Mouse (Mus musculus) hindbrain, embryonic 11.5 days (tissue): ENCODE results near the gene Disp2. TPM values are rescaled to one million over a fixed set of nuclear protein-coding genes. Genes with fewer than 3 reads are reported as not detected.

Experiments
- ATAC-seq: fragments of 200-750 bp; cut with Nextera tagmentation; 2 replicates; pipeline ENCODE4 v1.8.0; 2017; ENCODE audit warnings: mild to moderate bottlenecking, moderate TSS enrichment, moderate library complexity; ENCODE audit not compliant: low FRiP score
- DNase-seq: peaks from one replicate; pipeline ENCODE4 v3.0.0-alpha.2; 2015; ENCODE audit warnings: low spot score
- H3K27ac ChIP-seq: fragments of 300-500 bp; sonication (generic); 2 replicates; pipeline ENCODE4 v1.5.1; 2014; ENCODE audit warnings: mild to moderate bottlenecking, low read depth, low read length
- H3K27me3 ChIP-seq: fragments of 300-500 bp; sonication (generic); 2 replicates; pipeline ENCODE4 v1.6.1; 2014; ENCODE audit warnings: mild to moderate bottlenecking, low read length, moderate library complexity, mixed read lengths; ENCODE audit not compliant: control insufficient read depth, insufficient read depth
- H3K36me3 ChIP-seq: fragments of 300-500 bp; sonication (generic); 2 replicates; pipeline ENCODE4 v1.6.1; 2014; ENCODE audit warnings: mild to moderate bottlenecking, low read length, moderate library complexity, mixed read lengths; ENCODE audit not compliant: control insufficient read depth, insufficient read depth
- H3K4me1 ChIP-seq: fragments of 300-500 bp; sonication (generic); replicated peaks from 2 replicates; pipeline ENCODE4 v1.6.1; 2014; ENCODE audit warnings: low read length, mixed read lengths; ENCODE audit not compliant: control insufficient read depth, insufficient read depth
- H3K4me2 ChIP-seq: fragments of 300-500 bp; sonication (generic); replicated peaks from 2 replicates; pipeline ENCODE4 v1.6.1; 2014; ENCODE audit warnings: mild to moderate bottlenecking, low read depth, low read length
- H3K4me3 ChIP-seq: fragments of 300-500 bp; sonication (generic); 2 replicates; pipeline ENCODE4 v1.5.1; 2014; ENCODE audit warnings: low read depth, low read length
- H3K9ac ChIP-seq: fragments of 300-500 bp; sonication (generic); 2 replicates; pipeline ENCODE4 v1.6.1; 2014; ENCODE audit warnings: low read depth, low read length
- H3K9me3 ChIP-seq: fragments of 300-500 bp; sonication (generic); 2 replicates; pipeline ENCODE4 v1.6.1; 2016; ENCODE audit warnings: low read length; ENCODE audit not compliant: control insufficient read depth
- WGBS: fragments of 180-500 bp; shearing (Covaris S2); extraction: QIAGEN DNeasy Blood & Tissue Kit; methylation state at CpG from one replicate; pipeline ENCODE4 v1.1.7; 2014; 5-methylcytosine and 5-hydroxymethylcytosine counted together
- polyA plus RNA-seq: library from polyadenylated mRNA; unstranded; fragments of >200 nt; fragmentation: Nextera tagmentation; extraction: Ambion mirVana; gene quantifications from 2 replicates; pipeline ENCODE4 v1.2.1, GENCODE M21; 2014

The Disp2 gene
- polyA plus RNA-seq, 1 experiment from 2014 or later = 9.2 TPM

DNA sequence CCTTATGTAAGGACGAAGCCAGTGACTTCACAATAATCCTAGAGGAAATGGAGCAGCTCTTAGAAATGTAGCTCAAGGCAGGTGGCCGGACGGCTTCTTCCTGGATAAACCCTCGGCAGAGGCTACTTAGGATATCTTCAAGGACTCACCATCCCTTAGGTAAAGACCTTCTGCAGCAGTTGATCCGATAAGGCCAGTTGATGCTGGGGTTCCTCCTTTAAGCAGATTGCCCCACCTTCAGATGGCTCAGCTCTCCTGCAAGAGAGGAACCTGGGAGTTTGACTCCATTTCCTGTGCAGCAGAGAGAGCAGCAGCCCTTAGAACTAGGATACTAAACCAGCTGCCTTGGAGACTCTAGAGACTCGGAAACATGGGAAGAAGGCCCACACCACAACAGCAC, 54.5 kb downstream of the Disp2 start:
- no peak overlapping the region for H3K9ac ChIP-seq
- no peaks in the 10 kb centered on the region for H3K36me3 ChIP-seq
- no peaks in the 10 kb centered on the region for H3K27me3 ChIP-seq
- no peaks in the 10 kb centered on the region for H3K4me1 ChIP-seq
- no peaks in the 10 kb centered on the region for H3K9me3 ChIP-seq
- WGBS = 91% methylated on average over 6 of the region's 6 CpGs
- H3K4me3 ChIP-seq = no peak overlapping the region
- DNase-seq = no peak
- no peak overlapping the region for H3K27ac ChIP-seq
- no peak for ATAC-seq
- no peak overlapping the region for H3K4me2 ChIP-seq

GRCm38 (mm10) chr2:118835115-118835514, 55.6 kb downstream of the Disp2 start:
- Histone ChIP-seq H3K9ac (no peak overlapping the region), H3K36me3 (no peaks in the 10 kb centered on the region)
- ATAC-seq = no peak

DNA sequence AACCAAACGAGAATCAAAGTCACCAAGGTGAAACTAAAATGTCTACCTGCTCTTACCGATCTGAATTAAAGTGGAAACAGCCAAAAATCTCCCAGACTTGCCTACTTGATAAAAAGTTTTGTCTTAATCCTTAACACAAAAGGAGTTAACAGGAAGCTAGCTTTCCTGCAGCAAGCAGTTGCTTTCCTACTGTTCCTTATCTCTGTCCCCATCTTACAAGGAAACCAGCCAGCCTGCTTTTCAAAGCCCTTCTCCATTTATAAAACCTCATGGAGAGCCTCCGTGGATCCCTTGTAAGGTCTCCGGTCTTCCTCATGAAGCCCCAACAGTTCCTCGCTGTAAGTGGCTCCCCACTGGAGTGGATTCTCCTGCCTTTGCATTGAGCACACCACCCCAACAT, 58.8 kb downstream of the Disp2 start:
- H3K27me3 ChIP-seq = no peaks in the 10 kb centered on the region
- no peak overlapping the region for H3K9ac ChIP-seq
- H3K27ac ChIP-seq = no peak overlapping the region
- ATAC-seq (no peak), DNase-seq (no peak)
- H3K4me3 ChIP-seq = no peak overlapping the region
- no peaks in the 10 kb centered on the region for H3K36me3 ChIP-seq
- H3K9me3 ChIP-seq = no peaks in the 10 kb centered on the region
- 52% methylated on average over 5 of the region's 5 CpGs for WGBS
- no peaks in the 10 kb centered on the region for H3K4me1 ChIP-seq
- H3K4me2 ChIP-seq = no peak overlapping the region

More at GRCm38 (mm10) chr2:118835115-118835514, 55.6 kb downstream of the Disp2 start:
- no peaks in the 10 kb centered on the region for H3K9me3 ChIP-seq
- H3K4me1 ChIP-seq = no peaks in the 10 kb centered on the region
- H3K27ac ChIP-seq = no peak overlapping the region
- H3K4me2 ChIP-seq = no peak overlapping the region
- H3K27me3 ChIP-seq = no peaks in the 10 kb centered on the region
- no peak for DNase-seq
- WGBS = 90% methylated on average over 6 of the region's 6 CpGs
- no peak overlapping the region for H3K4me3 ChIP-seq

DNA sequence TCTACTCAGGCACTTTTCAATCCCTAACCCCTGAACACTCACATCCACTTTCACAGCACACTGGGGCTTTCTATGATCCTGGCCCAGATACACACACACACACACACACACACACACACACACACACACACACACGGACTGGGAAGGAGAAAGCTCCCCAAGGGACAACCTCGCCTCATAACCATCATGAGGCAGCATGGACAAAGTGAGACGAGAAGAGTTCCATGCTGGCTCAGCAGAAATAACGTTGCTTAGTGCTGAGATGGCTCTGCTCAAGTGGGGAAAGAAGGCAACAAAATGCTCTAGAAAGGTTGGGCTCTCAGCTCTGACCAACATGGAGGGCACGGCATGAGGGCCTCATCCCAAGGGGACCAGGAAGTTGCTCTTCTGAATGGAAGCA, 61.7 kb downstream of the Disp2 start:
- Histone ChIP-seq H3K27ac (no peak overlapping the region), H3K4me1 (no peaks in the 10 kb centered on the region), H3K4me3 (no peak overlapping the region), H3K27me3 (no peaks in the 10 kb centered on the region), H3K9me3 (no peaks in the 10 kb centered on the region), H3K36me3 (no peaks in the 10 kb centered on the region), H3K4me2 (no peak overlapping the region), H3K9ac (no peak overlapping the region)
- 77% methylated on average over 5 of the region's 5 CpGs for WGBS
- no peak for DNase-seq
- no peak for ATAC-seq

GRCm38 (mm10) chr2:118841774-118842173, 62.3 kb downstream of the Disp2 start:
- no peak for DNase-seq
- Histone ChIP-seq H3K27ac (no peak overlapping the region), H3K36me3 (no peaks in the 10 kb centered on the region), H3K4me2 (no peak overlapping the region), H3K9ac (no peak overlapping the region), H3K27me3 (no peaks in the 10 kb centered on the region), H3K4me3 (no peak overlapping the region), H3K4me1 (no peaks in the 10 kb centered on the region), H3K9me3 (no peaks in the 10 kb centered on the region)
- no peak for ATAC-seq
- WGBS = 89% methylated on average over 4 of the region's 4 CpGs

GRCm38 (mm10) chr2:118844427-118844826, 64.9 kb downstream of the Disp2 start:
- Histone ChIP-seq H3K9ac (no peak overlapping the region), H3K9me3 (no peaks in the 10 kb centered on the region), H3K4me3 (no peak overlapping the region), H3K27me3 (no peaks in the 10 kb centered on the region), H3K27ac (no peak overlapping the region), H3K4me2 (no peak overlapping the region), H3K4me1 (no peaks in the 10 kb centered on the region), H3K36me3 (no peaks in the 10 kb centered on the region)
- no peak for DNase-seq
- ATAC-seq = no peak
- 81% methylated on average over 3 of the region's 3 CpGs for WGBS

GRCm38 (mm10) chr2:118846246-118846645, 66.7 kb downstream of the Disp2 start:
- no peak for ATAC-seq
- no peak overlapping the region for H3K27ac ChIP-seq
- no peaks in the 10 kb centered on the region for H3K27me3 ChIP-seq
- H3K4me2 ChIP-seq = no peak overlapping the region
- H3K9ac ChIP-seq = no peak overlapping the region
- no peak overlapping the region for H3K4me3 ChIP-seq
- H3K9me3 ChIP-seq = no peaks in the 10 kb centered on the region
- 65% methylated on average over 7 of the region's 7 CpGs for WGBS
- DNase-seq = no peak
- no peaks in the 10 kb centered on the region for H3K4me1 ChIP-seq
- no peaks in the 10 kb centered on the region for H3K36me3 ChIP-seq

DNA sequence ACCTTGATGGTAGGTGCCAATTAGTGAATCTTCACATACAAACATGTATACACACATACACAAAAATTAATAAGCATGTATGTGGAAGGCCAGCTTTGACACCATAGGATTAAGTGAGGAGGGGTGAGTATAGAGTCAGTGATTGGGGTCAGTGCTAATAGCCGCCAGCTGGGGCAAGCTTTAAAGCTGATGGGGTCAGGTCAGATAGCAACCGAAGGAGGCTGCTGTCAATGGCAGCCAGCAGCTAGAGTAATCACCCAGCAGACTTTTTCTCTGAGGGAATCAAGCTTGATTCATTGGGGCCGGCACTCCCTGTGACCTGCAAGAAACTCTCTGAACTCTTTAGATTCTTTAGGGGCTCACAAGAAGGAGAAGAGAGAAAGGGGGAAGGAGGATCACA, 72.2 kb downstream of the Disp2 start:
- Histone ChIP-seq H3K9me3 (no peaks in the 10 kb centered on the region), H3K4me1 (no peaks in the 10 kb centered on the region), H3K4me2 (no peak overlapping the region), H3K27ac (no peak overlapping the region), H3K9ac (no peak overlapping the region), H3K36me3 (no peaks in the 10 kb centered on the region), H3K4me3 (no peak overlapping the region), H3K27me3 (no peaks in the 10 kb centered on the region)
- WGBS = 19% methylated on average over 3 of the region's 3 CpGs
- DNase-seq = no peak
- no peak for ATAC-seq
